Mouse (Mus musculus) spleen, postnatal 10 days (tissue): ENCODE data around the gene Fbxw21.

Source experiments
- DNase-seq, 2 experiments: peaks; one replicate each; pipeline ENCODE4 v3.0.0; 2021 to 2022; ENCODE audit warnings: low spot score in 2 of 2

The Fbxw21 gene

DNA sequence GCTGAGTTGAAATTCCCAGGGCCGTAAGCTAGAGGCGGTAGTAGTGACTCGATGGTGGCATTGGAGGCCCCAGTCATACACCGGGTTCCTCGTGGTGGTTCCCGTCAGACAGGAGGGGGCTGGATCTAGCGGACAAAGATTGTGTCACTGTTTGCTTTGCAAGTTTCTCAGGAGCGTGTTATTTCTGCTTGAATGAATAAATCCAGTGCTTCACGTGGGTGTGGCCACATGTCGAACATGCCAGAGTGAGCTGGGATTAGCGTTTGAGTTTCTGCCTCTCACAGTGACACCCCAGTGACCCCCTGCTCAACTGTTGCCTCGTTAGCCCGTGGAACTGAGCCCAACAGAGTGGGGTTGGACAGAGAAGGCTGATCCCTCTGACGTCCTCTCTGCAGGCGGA is 71.4 kb downstream of the Fbxw21 start:
- DNase-seq: no peak
